Mouse (Mus musculus) cortical plate, adult 2 months (tissue): ENCODE results near the gene Bax.

Experiments used
- CTCF ChIP-seq: fragments of 200-500 bp; IDR thresholded peaks from 2 replicates; pipeline ENCODE4 v1.5.1; 2011; ENCODE audit warnings: mild to moderate bottlenecking, control low read depth, low read length; ENCODE audit not compliant: insufficient read depth; ENCODE audit errors: extremely low read depth
- POLR2A ChIP-seq: fragments of 200-500 bp; IDR thresholded peaks from 2 replicates; pipeline ENCODE4 v1.6.1; 2011; ENCODE audit warnings: mild to moderate bottlenecking, low read length, control low read depth; ENCODE audit not compliant: insufficient read depth; ENCODE audit errors: extremely low read depth

DNA sequence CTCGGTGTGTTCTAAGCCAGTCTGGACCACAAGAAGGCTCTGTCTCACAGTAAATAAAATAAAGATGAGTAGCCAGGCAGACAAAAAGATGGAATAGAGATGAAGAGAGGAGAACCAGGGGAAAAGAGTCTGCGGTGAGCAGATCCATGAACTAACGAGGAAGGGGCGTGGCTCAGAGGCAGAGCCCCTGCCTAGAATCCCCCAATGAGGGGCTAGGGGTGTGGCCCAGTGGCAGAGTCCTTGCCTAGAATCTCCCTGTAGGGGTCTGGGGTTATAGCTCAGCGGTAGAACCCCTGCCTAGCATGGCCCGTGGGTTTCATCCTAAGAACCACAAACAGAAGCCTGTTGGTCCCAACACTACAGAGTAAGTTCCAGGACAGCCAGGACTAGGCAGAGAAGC is 29.7 kb downstream of the Bax start:
- no peak for TF ChIP-seq CTCF
- TF ChIP-seq POLR2A = no peak
